Mouse (Mus musculus) testis, adult 2 months (tissue): ENCODE data around the gene Vav2.

Source experiments
- CTCF ChIP-seq: fragments of 200-500 bp; IDR thresholded peaks from 2 replicates; pipeline ENCODE4 v1.5.1; 2012; ENCODE audit warnings: low read depth, mild to moderate bottlenecking, inconsistent platforms, low read length, moderate library complexity; ENCODE audit not compliant: control insufficient read depth, insufficient read depth, insufficient replicate concordance
- POLR2A ChIP-seq: fragments of 200-500 bp; IDR thresholded peaks from 2 replicates; pipeline ENCODE4 v1.6.1; 2012; ENCODE audit warnings: low read depth, mild to moderate bottlenecking, inconsistent platforms, low read length, moderate library complexity; ENCODE audit not compliant: control insufficient read depth

- TF ChIP-seq CTCF (no peak), POLR2A (no peak)
Observed at GRCm38 (mm10) chr2:27471170-27471584, 44.3 kb upstream of the Vav2 start.
